Mouse (Mus musculus) mouse trophoblast stem cell (cell line): Measurements from ENCODE around the gene Insm1.

Experiments
- in situ Hi-C, 2 experiments: fragments of 300-500 bp; cut with MseI, MboI; formaldehyde crosslinking; loops; 2 replicates in 1 of 2; 3 replicates in 1 of 2; pipeline ENCODE4 v1.15.1; 2025

Insm1 gene

GRCm38 (mm10) chr2:146224141-146224540 lies 2.4 kb downstream of the Insm1 start:
- in situ Hi-C loops, result no loop called here

- in situ Hi-C loops, result no loop called here
Observed at GRCm38 (mm10) chr2:146225818-146226217, 4.1 kb downstream of the Insm1 start.

GRCm38 (mm10) chr2:146226484-146226883 lies 4.8 kb downstream of the Insm1 start:
- in situ Hi-C loops, result no loop called here

GRCm38 (mm10) chr2:146227646-146228045 lies 5.9 kb downstream of the Insm1 start:
- in situ Hi-C loops, result no loop called here

- in situ Hi-C loops, result no loop called here
Observed at GRCm38 (mm10) chr2:146228435-146228834, 6.7 kb downstream of the Insm1 start.

- in situ Hi-C loops, result no loop called here
Observed at GRCm38 (mm10) chr2:146231485-146231884, 9.8 kb downstream of the Insm1 start.

- in situ Hi-C loops, result no loop called here
Observed at GRCm38 (mm10) chr2:146239196-146239747, 17.6 kb downstream of the Insm1 start.

- in situ Hi-C loops, result no loop called here
Observed at GRCm38 (mm10) chr2:146244049-146244448, 22.3 kb downstream of the Insm1 start.

- in situ Hi-C loops, result no loop called here
Observed at GRCm38 (mm10) chr2:146245401-146245800, 23.7 kb downstream of the Insm1 start.

- in situ Hi-C loops, result no loop called here
Observed at GRCm38 (mm10) chr2:146246409-146247075, 24.8 kb downstream of the Insm1 start.

GRCm38 (mm10) chr2:146247576-146247975 lies 25.9 kb downstream of the Insm1 start:
- in situ Hi-C loops, result no loop called here

- in situ Hi-C loops, result no loop called here
Observed at GRCm38 (mm10) chr2:146249033-146249432, 27.3 kb downstream of the Insm1 start.

GRCm38 (mm10) chr2:146250236-146250904 lies 28.6 kb downstream of the Insm1 start:
- in situ Hi-C loops, result no loop called here

- in situ Hi-C loops, result no loop called here
Observed at GRCm38 (mm10) chr2:146254387-146254786, 32.7 kb downstream of the Insm1 start.

GRCm38 (mm10) chr2:146255636-146256035 lies 33.9 kb downstream of the Insm1 start:
- in situ Hi-C loops, result no loop called here

- in situ Hi-C loops, result no loop called here
Observed at GRCm38 (mm10) chr2:146256321-146256875, 34.7 kb downstream of the Insm1 start.

GRCm38 (mm10) chr2:146257037-146257436 lies 35.3 kb downstream of the Insm1 start:
- in situ Hi-C loops, result no loop called here

GRCm38 (mm10) chr2:146257609-146258008 lies 35.9 kb downstream of the Insm1 start:
- in situ Hi-C loops, result no loop called here

GRCm38 (mm10) chr2:146258736-146259469 lies 37.2 kb downstream of the Insm1 start:
- in situ Hi-C loops, result no loop called here

- in situ Hi-C loops, result no loop called here
Observed at GRCm38 (mm10) chr2:146259787-146260560, 38.3 kb downstream of the Insm1 start.

GRCm38 (mm10) chr2:146261146-146261545 lies 39.4 kb downstream of the Insm1 start:
- in situ Hi-C loops, result no loop called here
